Mouse (Mus musculus) forebrain, embryonic 15.5 days (tissue): ENCODE measurements around the gene 6330409D20Rik. TPM values are rescaled to one million over a fixed set of nuclear protein-coding genes. Genes with fewer than 3 reads are reported as not detected.

Source experiments
- ATAC-seq: fragments of 200-750 bp; cut with Nextera tagmentation; replicated peaks from 2 replicates; pipeline ENCODE4 v1.8.0; 2017; ENCODE audit warnings: mild to moderate bottlenecking, moderate TSS enrichment, moderate library complexity
- H3K27ac ChIP-seq: fragments of 300-500 bp; sonication (generic); replicated peaks from 2 replicates; pipeline ENCODE4 v1.5.1; 2015; ENCODE audit warnings: mild to moderate bottlenecking, inconsistent platforms
- H3K27me3 ChIP-seq: fragments of 300-500 bp; sonication (generic); 2 replicates; pipeline ENCODE4 v1.6.1; 2015; ENCODE audit warnings: inconsistent platforms
- H3K36me3 ChIP-seq: fragments of 300-500 bp; sonication (generic); 2 replicates; pipeline ENCODE4 v1.6.1; 2015; ENCODE audit warnings: mild to moderate bottlenecking, inconsistent platforms
- H3K4me1 ChIP-seq: fragments of 300-500 bp; sonication (generic); 2 replicates; pipeline ENCODE4 v1.6.1; 2015; ENCODE audit warnings: inconsistent platforms
- H3K4me2 ChIP-seq: fragments of 300-500 bp; sonication (generic); replicated peaks from 2 replicates; pipeline ENCODE4 v1.6.1; 2015; ENCODE audit warnings: mild to moderate bottlenecking, inconsistent platforms
- H3K4me3 ChIP-seq: fragments of 300-500 bp; sonication (generic); 2 replicates; pipeline ENCODE4 v1.5.1; 2015; ENCODE audit warnings: mild to moderate bottlenecking, inconsistent platforms
- H3K9ac ChIP-seq: fragments of 300-500 bp; sonication (generic); replicated peaks from 2 replicates; pipeline ENCODE4 v1.6.1; 2015; ENCODE audit warnings: mild to moderate bottlenecking, inconsistent platforms
- H3K9me3 ChIP-seq: fragments of 300-500 bp; sonication (generic); 2 replicates; pipeline ENCODE4 v1.6.1; 2016; ENCODE audit warnings: inconsistent platforms
- WGBS: fragments of 180-500 bp; shearing (Covaris S2); methylation state at CpG from one replicate; pipeline ENCODE4 v1.1.7; 2015; ENCODE audit warnings: mixed read lengths; 5-methylcytosine and 5-hydroxymethylcytosine counted together
- polyA plus RNA-seq: library from polyadenylated mRNA; unstranded; fragments of >200 nt; fragmentation: Nextera tagmentation; extraction: Ambion mirVana; gene quantifications from 2 replicates; pipeline ENCODE4 v1.2.1, GENCODE M21; 2015

6330409D20Rik gene
- polyA plus RNA-seq, 1 experiment from 2014 or later: 2.7 TPM

- no peak for ATAC-seq
- H3K27ac ChIP-seq: no peak overlapping the region
- no peak overlapping the region for H3K4me3 ChIP-seq
- H3K27me3 ChIP-seq: 0 out of 2 replicates have a peak, but pooled peaks cover 2% of the 10 kb centered on the region
- H3K36me3 ChIP-seq: no peaks in the 10 kb centered on the region
- WGBS: 30% methylated on average over 12 of the region's 12 CpGs
- H3K9me3 ChIP-seq: no peaks in the 10 kb centered on the region
- H3K4me2 ChIP-seq: no peak overlapping the region
- H3K4me1 ChIP-seq: peaks cover 14% of the 10 kb centered on the region
- H3K9ac ChIP-seq: no peak overlapping the region
Observed at GRCm38 (mm10) chr2:32771886-32772285, 31.1 kb upstream of the 6330409D20Rik start.

GRCm38 (mm10) chr2:32769327-32770085 is 28.7 kb upstream of the 6330409D20Rik start:
- Histone ChIP-seq H3K9me3 (no peaks in the 10 kb centered on the region), H3K4me1 (no peaks in the 10 kb centered on the region), H3K27ac (no peak overlapping the region), H3K4me3 (no peak overlapping the region), H3K4me2 (no peak overlapping the region), H3K27me3 (no peaks in the 10 kb centered on the region), H3K36me3 (no peaks in the 10 kb centered on the region), H3K9ac (no peak overlapping the region)
- WGBS: 65% methylated on average over 5 of the region's 5 CpGs
- ATAC-seq: no peak

GRCm38 (mm10) chr2:32768661-32769285 is 28.0 kb upstream of the 6330409D20Rik start:
- WGBS: 50% methylated on average over 19 of the region's 19 CpGs
- Histone ChIP-seq H3K4me1 (no peaks in the 10 kb centered on the region), H3K4me3 (no peak overlapping the region), H3K4me2 (no peak overlapping the region), H3K9me3 (no peaks in the 10 kb centered on the region), H3K9ac (no peak overlapping the region), H3K36me3 (no peaks in the 10 kb centered on the region), H3K27me3 (no peaks in the 10 kb centered on the region), H3K27ac (no peak overlapping the region)
- ATAC-seq: no peak

- H3K4me3 ChIP-seq: no peak overlapping the region
- 89% methylated on average over 12 of the region's 12 CpGs for WGBS
Observed at GRCm38 (mm10) chr2:32767241-32767640, 26.4 kb upstream of the 6330409D20Rik start.

GRCm38 (mm10) chr2:32763353-32763752 is 22.5 kb upstream of the 6330409D20Rik start:
- no peaks in the 10 kb centered on the region for H3K9me3 ChIP-seq
- H3K9ac ChIP-seq: no peak overlapping the region
- 84% methylated on average over 3 of the region's 3 CpGs for WGBS
- H3K36me3 ChIP-seq: peaks cover 28% of the 10 kb centered on the region
- no peak overlapping the region for H3K27ac ChIP-seq
- H3K4me1 ChIP-seq: peaks cover 11% of the 10 kb centered on the region
- ATAC-seq: no peak
- H3K4me2 ChIP-seq: no peak overlapping the region
- H3K4me3 ChIP-seq: no peak overlapping the region
- no peaks in the 10 kb centered on the region for H3K27me3 ChIP-seq

More at GRCm38 (mm10) chr2:32767241-32767640, 26.4 kb upstream of the 6330409D20Rik start:
- no peak for ATAC-seq
- Histone ChIP-seq H3K9me3 (no peaks in the 10 kb centered on the region), H3K27me3 (no peaks in the 10 kb centered on the region), H3K9ac (no peak overlapping the region), H3K36me3 (peaks cover 10% of the 10 kb centered on the region; the same call in 1 of the 2 replicates), H3K27ac (no peak overlapping the region), H3K4me1 (no peaks in the 10 kb centered on the region), H3K4me2 (no peak overlapping the region)

GRCm38 (mm10) chr2:32761859-32762258 is 21.0 kb upstream of the 6330409D20Rik start:
- WGBS: 92% methylated on average over 4 of the region's 4 CpGs

GRCm38 (mm10) chr2:32761361-32761760 is 20.5 kb upstream of the 6330409D20Rik start:
- H3K27ac ChIP-seq: no peak overlapping the region
- H3K36me3 ChIP-seq: peaks cover 28% of the 10 kb centered on the region
- H3K4me1 ChIP-seq: peaks cover 24% of the 10 kb centered on the region
- H3K4me2 ChIP-seq: no peak overlapping the region
- H3K9me3 ChIP-seq: no peaks in the 10 kb centered on the region
- ATAC-seq: no peak
- no peak overlapping the region for H3K9ac ChIP-seq
- no peaks in the 10 kb centered on the region for H3K27me3 ChIP-seq
- WGBS: 87% methylated on average over 14 of the region's 14 CpGs
- H3K4me3 ChIP-seq: no peak overlapping the region

More at GRCm38 (mm10) chr2:32761859-32762258, 21.0 kb upstream of the 6330409D20Rik start:
- Histone ChIP-seq H3K4me3 (no peak overlapping the region), H3K27me3 (no peaks in the 10 kb centered on the region), H3K4me1 (peaks cover 21% of the 10 kb centered on the region), H3K27ac (no peak overlapping the region), H3K36me3 (peaks cover 28% of the 10 kb centered on the region), H3K9me3 (no peaks in the 10 kb centered on the region), H3K4me2 (no peak overlapping the region), H3K9ac (no peak overlapping the region)
- ATAC-seq: no peak

GRCm38 (mm10) chr2:32759001-32759400 is 18.2 kb upstream of the 6330409D20Rik start:
- ATAC-seq: no peak
- Histone ChIP-seq H3K9me3 (no peaks in the 10 kb centered on the region), H3K4me1 (peaks cover 24% of the 10 kb centered on the region), H3K4me2 (no peak overlapping the region), H3K27ac (0 out of 2 replicates have a peak overlapping the region, but pooled peaks have one; percentile 13), H3K27me3 (no peaks in the 10 kb centered on the region), H3K36me3 (peaks cover 37% of the 10 kb centered on the region), H3K4me3 (no peak overlapping the region), H3K9ac (no peak overlapping the region)
- 75% methylated on average over 2 of the region's 2 CpGs for WGBS

GRCm38 (mm10) chr2:32758503-32758902 is 17.7 kb upstream of the 6330409D20Rik start:
- Histone ChIP-seq H3K4me2 (no peak overlapping the region), H3K27ac (0 out of 2 replicates have a peak overlapping the region, but pooled peaks have one; percentile 13), H3K9ac (no peak overlapping the region), H3K36me3 (peaks cover 40% of the 10 kb centered on the region), H3K4me3 (no peak overlapping the region), H3K9me3 (no peaks in the 10 kb centered on the region), H3K4me1 (peaks cover 24% of the 10 kb centered on the region), H3K27me3 (no peaks in the 10 kb centered on the region)
- 87% methylated on average over 8 of the region's 8 CpGs for WGBS
- no peak for ATAC-seq

- Histone ChIP-seq H3K4me2 (peak within 1 kb of the TSS; percentile 60), H3K4me3 (peak within 1 kb of the TSS; percentile 86), H3K9me3 (no peaks in the 10 kb centered on the region), H3K4me1 (peaks cover 24% of the 10 kb centered on the region), H3K36me3 (peaks cover 37% of the 10 kb centered on the region), H3K27me3 (no peaks in the 10 kb centered on the region), H3K27ac (peak within 1 kb of the TSS; percentile 92), H3K9ac (peak within 1 kb of the TSS; percentile 95)
- ATAC-seq: peak; percentile 94
- under 1% methylated on average over 63 of the region's 66 CpGs for WGBS
Observed at GRCm38 (mm10) chr2:32757056-32757845, 16.4 kb upstream of the 6330409D20Rik start, which contains the start of gene Tor2a. Gene Tor2a (plus strand): TSS chr2:32757234.

GRCm38 (mm10) chr2:32756674-32757055 is 15.8 kb upstream of the 6330409D20Rik start:
- ATAC-seq: peak; percentile 46
- Histone ChIP-seq H3K9me3 (no peaks in the 10 kb centered on the region), H3K4me3 (peak overlapping the region; percentile 86), H3K9ac (no peak overlapping the region), H3K36me3 (peaks cover 33% of the 10 kb centered on the region), H3K4me2 (peak overlapping the region; percentile 21; the same call in 1 of the 2 replicates), H3K4me1 (peaks cover 24% of the 10 kb centered on the region), H3K27ac (no peak overlapping the region), H3K27me3 (no peaks in the 10 kb centered on the region)
- 31% methylated on average over 6 of the region's 6 CpGs for WGBS

GRCm38 (mm10) chr2:32752181-32752580 is 11.4 kb upstream of the 6330409D20Rik start:
- H3K27me3 ChIP-seq: no peaks in the 10 kb centered on the region
- H3K36me3 ChIP-seq: peaks cover 43% of the 10 kb centered on the region
- no peak overlapping the region for H3K4me2 ChIP-seq
- H3K4me3 ChIP-seq: no peak overlapping the region
- H3K27ac ChIP-seq: no peak overlapping the region
- WGBS: 61% methylated on average over 10 of the region's 10 CpGs
- H3K4me1 ChIP-seq: peaks cover 16% of the 10 kb centered on the region
- no peaks in the 10 kb centered on the region for H3K9me3 ChIP-seq
- no peak for ATAC-seq
- H3K9ac ChIP-seq: no peak overlapping the region
